9 mouse cellular contexts compared by ENCODE assay signal in the genomic region with DNA sequence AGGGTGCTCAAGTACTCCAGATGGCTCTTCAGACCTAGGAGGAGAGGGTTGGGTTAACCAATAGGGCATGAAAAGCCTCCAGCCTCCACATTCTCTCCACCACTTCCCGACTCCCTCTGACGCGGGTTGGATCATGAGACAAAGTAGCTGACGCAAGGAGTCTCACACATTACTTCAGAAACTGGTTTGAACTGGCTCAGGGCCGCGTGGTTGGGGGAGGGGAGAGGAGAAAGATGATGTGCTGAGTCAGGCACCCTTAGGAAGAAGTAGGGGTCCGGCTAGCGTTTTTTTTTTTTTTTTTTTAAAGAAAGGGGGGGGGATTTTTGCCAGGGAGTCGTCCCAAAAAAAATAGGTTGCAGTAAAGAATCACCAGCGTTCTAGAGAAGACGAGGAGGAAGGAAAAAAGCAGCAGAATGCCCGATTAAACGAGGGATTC. TPM values are rescaled to one million over a fixed set of nuclear protein-coding genes. Genes with fewer than 3 reads are reported as not detected.
DNase-seq lines count a peak whose midpoint lies in the region; ATAC-seq and TF ChIP-seq lines count a peak whose summit lies in the region.
"Had no signal": no experiment of that assay in that cellular context is flagged by ENCODE, and none has a peak within 500 bp of the region (broad histone marks: within the 10 kb centered on the region; RNA-seq: fewer than 3 reads in every experiment).

No protein-coding gene starts in this region.

- no peak for TF ChIP-seq CTCF in bone marrow, adult 2 months (IDR thresholded peaks at IDR 0.05; ENCODE audit: control insufficient read depth, insufficient read depth, low read length)
- TF ChIP-seq CTCF in liver, embryonic 14.5 days (IDR thresholded peaks at IDR 0.05; ENCODE audit: low read depth) = no peak

- no peaks in the 10 kb centered on the region for H3K9me3 ChIP-seq in heart, embryonic 11.5 days (replicated peaks; ENCODE audit: control insufficient read depth, low read length)
- H3K9me3 ChIP-seq in kidney, embryonic 15.5 days (replicated peaks) = no peaks in the 10 kb centered on the region
- H3K9me3 ChIP-seq in liver, embryonic 14.5 days (ENCODE audit: control insufficient read depth, low read length) = no peaks in the 10 kb centered on the region
- no peaks in the 10 kb centered on the region for H3K9me3 ChIP-seq in stomach, embryonic 15.5 days

- H3K27ac ChIP-seq in bone marrow, adult 2 months (ENCODE audit: control insufficient read depth, insufficient read depth, low read depth, low read length, poor library complexity) = peak overlapping the region; percentile 95
- H3K27ac ChIP-seq in heart, embryonic 11.5 days (ENCODE audit: low read depth, low read length) = peak overlapping the region; percentile 88
- peak overlapping the region; percentile 97 for H3K27ac ChIP-seq in kidney, embryonic 15.5 days
- H3K27ac ChIP-seq in liver, embryonic 14.5 days = peak overlapping the region; percentile 99
- H3K27ac ChIP-seq in stomach, embryonic 15.5 days = peak overlapping the region; percentile 92

- peak; percentile 26; the same call in 1 of the 2 replicates for ATAC-seq in erythroblast, adult 5-6 weeks (replicated peaks; ENCODE audit: low FRiP score, poor library complexity, severe bottlenecking)
- ATAC-seq in heart, embryonic 11.5 days (replicated peaks; ENCODE audit: insufficient number of reproducible peaks, low FRiP score, low TSS enrichment) = peak; percentile 43; the same call in 1 of the 2 replicates
- peak; percentile 77 for ATAC-seq in kidney, embryonic 15.5 days (replicated peaks; ENCODE audit: low FRiP score)
- ATAC-seq in liver, embryonic 14.5 days (ENCODE audit: insufficient read depth) = peak; percentile 20; the same call in 1 of the 2 replicates
- peak; percentile 27; the same call in 1 of the 2 replicates for ATAC-seq in stomach, embryonic 15.5 days (ENCODE audit: insufficient read depth, low FRiP score, low read depth)

- TF ChIP-seq EP300 in liver, embryonic 14.5 days (IDR thresholded peaks at IDR 0.05; ENCODE audit: low read depth) = peak; percentile 62

- H3K9ac ChIP-seq in heart, embryonic 11.5 days (ENCODE audit: low read depth, low read length) = peak overlapping the region; percentile 90
- H3K9ac ChIP-seq in kidney, embryonic 15.5 days = peak overlapping the region; percentile 83
- H3K9ac ChIP-seq in liver, embryonic 14.5 days (replicated peaks) = peak overlapping the region; percentile 99
- peak overlapping the region; percentile 70 for H3K9ac ChIP-seq in stomach, embryonic 15.5 days

- no peaks in the 10 kb centered on the region for H3K27me3 ChIP-seq in heart, embryonic 11.5 days (ENCODE audit: control insufficient read depth, insufficient read depth, low read length)
- H3K27me3 ChIP-seq in kidney, embryonic 15.5 days = no peaks in the 10 kb centered on the region
- H3K27me3 ChIP-seq in liver, embryonic 14.5 days (ENCODE audit: control insufficient read depth, insufficient read depth, low read length) = no peaks in the 10 kb centered on the region
- H3K27me3 ChIP-seq in stomach, embryonic 15.5 days (replicated peaks) = no peaks in the 10 kb centered on the region

- peak overlapping the region; percentile 100 for H3K4me3 ChIP-seq in bone marrow, adult 2 months (replicated peaks; ENCODE audit: control insufficient read depth, low read depth, low read length)
- H3K4me3 ChIP-seq in heart, embryonic 11.5 days (ENCODE audit: low read depth, low read length) = peak overlapping the region; percentile 72
- H3K4me3 ChIP-seq in kidney, embryonic 15.5 days (replicated peaks) = peak overlapping the region; percentile 87
- H3K4me3 ChIP-seq in liver, embryonic 14.5 days (ENCODE audit: insufficient read depth in 1 of 2, low read depth in 2 of 2, low read length in 2 of 2) = peak overlapping the region; percentile 98 to 99
- H3K4me3 ChIP-seq in stomach, embryonic 15.5 days (replicated peaks) = peak overlapping the region; percentile 92

- TF ChIP-seq POLR2A in bone marrow, adult 2 months (IDR thresholded peaks at IDR 0.05; ENCODE audit: borderline replicate concordance, control insufficient read depth, low read depth, low read length) = no peak

- H3K36me3 ChIP-seq in heart, embryonic 11.5 days (ENCODE audit: control insufficient read depth, insufficient read depth, low read length) = peaks cover 30% of the 10 kb centered on the region
- peaks cover 38% of the 10 kb centered on the region for H3K36me3 ChIP-seq in kidney, embryonic 15.5 days
- H3K36me3 ChIP-seq in liver, embryonic 14.5 days (replicated peaks; ENCODE audit: control insufficient read depth, insufficient read depth, low read depth) = peaks cover 49% of the 10 kb centered on the region
- peaks cover 21% of the 10 kb centered on the region for H3K36me3 ChIP-seq in stomach, embryonic 15.5 days

- DNase-seq in CD4-positive, CD25-positive, alpha-beta regulatory T cell, adult 2 months (ENCODE audit: low read depth, low spot score) = peak; percentile 88
- peak; percentile 68 to 87 (median 71) for DNase-seq in liver, embryonic 14.5 days (ENCODE audit: low read depth in 3 of 3, low spot score in 3 of 3)
- DNase-seq in natural killer cell, adult 2 months (ENCODE audit: low spot score in 2 of 2) = peak; percentile 90

- WGBS in bone marrow, adult 2 months = under 1% methylated on average over 13 of the region's 13 CpGs
- WGBS in heart, embryonic 11.5 days (ENCODE audit: insufficient replicate concordance) = under 1% methylated on average over 13 of the region's 13 CpGs
- WGBS in kidney, embryonic 15.5 days = under 1% methylated on average over 13 of the region's 13 CpGs
- WGBS in liver, embryonic 14.5 days (ENCODE audit: insufficient replicate concordance) = 1% methylated on average over 13 of the region's 13 CpGs
- WGBS in stomach, embryonic 15.5 days = under 1% methylated on average over 13 of the region's 13 CpGs

- peaks cover 3% of the 10 kb centered on the region; the same call in 1 of the 2 replicates for H3K4me1 ChIP-seq in bone marrow, adult 2 months (ENCODE audit: control insufficient read depth, insufficient read depth, low read length)
- peaks cover 17% of the 10 kb centered on the region for H3K4me1 ChIP-seq in heart, embryonic 11.5 days (ENCODE audit: control insufficient read depth, insufficient read depth, low read length)
- H3K4me1 ChIP-seq in kidney, embryonic 15.5 days = peaks cover 34% of the 10 kb centered on the region
- H3K4me1 ChIP-seq in liver, embryonic 14.5 days (replicated peaks; ENCODE audit: control insufficient read depth in 2 of 2, insufficient read depth in 2 of 2, low read length in 1 of 2) = peaks cover 53 to 62% of the 10 kb centered on the region in 2 experiments
- peaks cover 19% of the 10 kb centered on the region for H3K4me1 ChIP-seq in stomach, embryonic 15.5 days

- peak overlapping the region; percentile 68 for H3K4me2 ChIP-seq in heart, embryonic 11.5 days
- H3K4me2 ChIP-seq in kidney, embryonic 15.5 days = peak overlapping the region; percentile 77
- H3K4me2 ChIP-seq in liver, embryonic 14.5 days (ENCODE audit: low read depth) = peak overlapping the region; percentile 98
- peak overlapping the region; percentile 73 for H3K4me2 ChIP-seq in stomach, embryonic 15.5 days

RNA-seq across cellular contexts. Expression of gene Slc3a2, which starts 10.3 kb away (rescaled TPM):
- 58.4 and 65.7 TPM in 2 replicates for polyA plus RNA-seq in bone marrow, adult 2 months (2011; ENCODE audit: insufficient read depth, insufficient read length, low replicate concordance, missing spikeins)
- 150 and 218 TPM in 2 replicates for total RNA-seq in erythroblast, adult 5-6 weeks (2015; ENCODE audit: low replicate concordance)
- 337 and 409 TPM in 2 replicates for total RNA-seq in erythroblast, adult 5-6 weeks (2017; ENCODE audit: low replicate concordance)
- 82.6 and 87.8 TPM in 2 replicates for polyA plus RNA-seq in heart, embryonic 11.5 days (2014; fragmentation: Nextera tagmentation; extraction: Ambion mirVana)
- polyA plus RNA-seq in kidney, embryonic 15.5 days (2015; fragmentation: Nextera tagmentation; extraction: Ambion mirVana) = 115 and 123 TPM in 2 replicates
- polyA plus RNA-seq in liver, embryonic 14.5 days (2012; rRNA removed) = 78.4 and 82.2 TPM in 2 replicates
- 88.5 and 89.1 TPM in 2 replicates for polyA plus RNA-seq in liver, embryonic 14.5 days (2014; fragmentation: Nextera tagmentation; extraction: Ambion mirVana)
- polyA plus RNA-seq in stomach, embryonic 15.5 days (2015; fragmentation: Nextera tagmentation; extraction: Ambion mirVana) = 111 and 122 TPM in 2 replicates

RNA-seq across cellular contexts. Expression of gene Wdr74, which starts 22.7 kb away (rescaled TPM):
- 40.8 and 121 TPM in 2 replicates for polyA plus RNA-seq in bone marrow, adult 2 months (2011; ENCODE audit: insufficient read depth, insufficient read length, low replicate concordance, missing spikeins)
- total RNA-seq in erythroblast, adult 5-6 weeks (2015; ENCODE audit: low replicate concordance) = 7.9 and 61.9 TPM in 2 replicates
- total RNA-seq in erythroblast, adult 5-6 weeks (2017; ENCODE audit: low replicate concordance) = 15.3 and 18.3 TPM in 2 replicates
- 56.4 and 58.8 TPM in 2 replicates for polyA plus RNA-seq in heart, embryonic 11.5 days (2014; fragmentation: Nextera tagmentation; extraction: Ambion mirVana)
- 90.1 and 94.2 TPM in 2 replicates for polyA plus RNA-seq in kidney, embryonic 15.5 days (2015; fragmentation: Nextera tagmentation; extraction: Ambion mirVana)
- polyA plus RNA-seq in liver, embryonic 14.5 days (2012; rRNA removed) = 27.7 and 34.1 TPM in 2 replicates
- 51.6 and 57.6 TPM in 2 replicates for polyA plus RNA-seq in liver, embryonic 14.5 days (2014; fragmentation: Nextera tagmentation; extraction: Ambion mirVana)
- polyA plus RNA-seq in stomach, embryonic 15.5 days (2015; fragmentation: Nextera tagmentation; extraction: Ambion mirVana) = 76.3 and 90.4 TPM in 2 replicates

RNA-seq across cellular contexts. Expression of gene 1700092M07Rik, which starts 27.6 kb away (rescaled TPM):
- polyA plus RNA-seq in bone marrow, adult 2 months (2011; ENCODE audit: insufficient read depth, insufficient read length, low replicate concordance, missing spikeins) = 3.4 and 3.7 TPM in 2 replicates
- not detected in 2 replicates for total RNA-seq in erythroblast, adult 5-6 weeks (2015; ENCODE audit: low replicate concordance)
- total RNA-seq in erythroblast, adult 5-6 weeks (2017; ENCODE audit: low replicate concordance) = not detected in 2 replicates
- 0.99 and 2.2 TPM in 2 replicates for polyA plus RNA-seq in heart, embryonic 11.5 days (2014; fragmentation: Nextera tagmentation; extraction: Ambion mirVana)
- 2.0 and 2.6 TPM in 2 replicates for polyA plus RNA-seq in kidney, embryonic 15.5 days (2015; fragmentation: Nextera tagmentation; extraction: Ambion mirVana)
- polyA plus RNA-seq in liver, embryonic 14.5 days (2012; rRNA removed) = 0.65 and 0.78 TPM in 2 replicates
- polyA plus RNA-seq in liver, embryonic 14.5 days (2014; fragmentation: Nextera tagmentation; extraction: Ambion mirVana) = 0.34 and 0.63 TPM in 2 replicates
- polyA plus RNA-seq in stomach, embryonic 15.5 days (2015; fragmentation: Nextera tagmentation; extraction: Ambion mirVana) = 1.4 and 1.7 TPM in 2 replicates
- polyA plus RNA-seq: large intestine, adult 2 months had no signal

RNA-seq across cellular contexts. Expression of gene Stx5a, which starts 28.3 kb away (rescaled TPM):
- polyA plus RNA-seq in bone marrow, adult 2 months (2011; ENCODE audit: insufficient read depth, insufficient read length, low replicate concordance, missing spikeins) = 62.1 and 83.9 TPM in 2 replicates
- 105 and 119 TPM in 2 replicates for total RNA-seq in erythroblast, adult 5-6 weeks (2015; ENCODE audit: low replicate concordance)
- total RNA-seq in erythroblast, adult 5-6 weeks (2017; ENCODE audit: low replicate concordance) = 161 and 226 TPM in 2 replicates
- polyA plus RNA-seq in heart, embryonic 11.5 days (2014; fragmentation: Nextera tagmentation; extraction: Ambion mirVana) = 82.2 and 85.1 TPM in 2 replicates
- 132 and 145 TPM in 2 replicates for polyA plus RNA-seq in kidney, embryonic 15.5 days (2015; fragmentation: Nextera tagmentation; extraction: Ambion mirVana)
- polyA plus RNA-seq in liver, embryonic 14.5 days (2012; rRNA removed) = 29.9 and 32.0 TPM in 2 replicates
- 36.7 and 36.9 TPM in 2 replicates for polyA plus RNA-seq in liver, embryonic 14.5 days (2014; fragmentation: Nextera tagmentation; extraction: Ambion mirVana)
- 132 and 134 TPM in 2 replicates for polyA plus RNA-seq in stomach, embryonic 15.5 days (2015; fragmentation: Nextera tagmentation; extraction: Ambion mirVana)

RNA-seq across cellular contexts. Expression of gene Nxf1, which starts 44.0 kb away (rescaled TPM):
- polyA plus RNA-seq in bone marrow, adult 2 months (2011; ENCODE audit: insufficient read depth, insufficient read length, low replicate concordance, missing spikeins) = 488 and 589 TPM in 2 replicates
- 135 and 146 TPM in 2 replicates for total RNA-seq in erythroblast, adult 5-6 weeks (2015; ENCODE audit: low replicate concordance)
- 35.0 and 81.7 TPM in 2 replicates for total RNA-seq in erythroblast, adult 5-6 weeks (2017; ENCODE audit: low replicate concordance)
- 126 and 138 TPM in 2 replicates for polyA plus RNA-seq in heart, embryonic 11.5 days (2014; fragmentation: Nextera tagmentation; extraction: Ambion mirVana)
- 183 and 189 TPM in 2 replicates for polyA plus RNA-seq in kidney, embryonic 15.5 days (2015; fragmentation: Nextera tagmentation; extraction: Ambion mirVana)
- polyA plus RNA-seq in liver, embryonic 14.5 days (2012; rRNA removed) = 66.2 and 90.9 TPM in 2 replicates
- polyA plus RNA-seq in liver, embryonic 14.5 days (2014; fragmentation: Nextera tagmentation; extraction: Ambion mirVana) = 77.4 and 84.9 TPM in 2 replicates
- 159 and 160 TPM in 2 replicates for polyA plus RNA-seq in stomach, embryonic 15.5 days (2015; fragmentation: Nextera tagmentation; extraction: Ambion mirVana)

Comparison
In these comparisons a context has a peak if more than half of its experiments do, and no peak if none do; other contexts are left out.
1. Peak in every context shown above with its lines: DNase-seq, ATAC-seq, H3K4me3 ChIP-seq and H3K27ac ChIP-seq.
2. ATAC-seq: peak in every context shown above with its lines; median percentile 77 in kidney, embryonic 15.5 days; 43 in heart, embryonic 11.5 days; 27 in stomach, embryonic 15.5 days; 26 in erythroblast, adult 5-6 weeks; 20 in liver, embryonic 14.5 days.